Mouse (Mus musculus) thymus, postnatal 10 days (tissue): Measurements from ENCODE around the gene Ly6g6e.

Experiments
- DNase-seq, 2 experiments: peaks; one replicate each; pipeline ENCODE4 v3.0.0; 2021; ENCODE audit warnings: low spot score in 2 of 2

Gene Ly6g6e

DNA sequence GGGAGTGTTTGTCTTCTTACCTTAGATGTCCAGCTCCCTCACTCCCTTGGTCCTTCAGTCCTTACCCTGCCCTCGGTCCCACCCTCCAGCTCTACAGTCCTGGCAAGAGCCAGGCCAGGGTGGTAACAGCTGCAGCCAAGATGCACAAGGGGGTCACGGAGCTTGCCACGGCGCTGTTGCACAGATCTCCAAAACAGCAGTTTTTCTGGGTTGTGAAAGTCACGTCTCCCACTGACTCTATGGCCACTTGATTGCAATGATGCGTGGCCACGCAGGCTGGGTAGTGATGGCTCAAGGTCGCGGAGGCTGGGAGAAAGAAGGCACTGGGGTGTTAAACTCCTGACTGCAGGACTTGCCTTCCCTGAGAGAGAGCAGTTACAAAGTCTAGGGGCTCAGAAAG is 5.2 kb upstream of the Ly6g6e start:
- no peak for DNase-seq

DNA sequence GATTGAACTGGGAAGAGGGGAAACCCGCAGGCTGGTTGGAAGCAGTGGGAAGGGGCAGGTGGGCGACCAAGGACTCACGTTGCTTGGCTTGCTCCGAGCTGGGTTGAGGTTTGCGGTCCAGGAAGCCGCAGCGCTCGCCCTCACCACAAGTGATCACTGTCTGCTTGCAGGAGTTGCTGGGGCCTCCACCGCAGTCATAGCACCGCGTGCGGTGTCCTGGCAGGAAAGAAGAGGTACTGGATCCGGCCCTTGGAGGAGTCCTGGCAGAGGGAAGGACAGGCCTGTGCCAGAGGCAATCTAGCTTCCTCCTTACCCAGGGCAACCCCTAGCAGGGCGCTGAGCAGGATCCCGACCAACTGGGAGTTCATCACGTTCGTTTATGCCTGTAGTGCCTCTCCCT is 2.6 kb upstream of the Ly6g6e start:
- peak; percentile 24 to 37 for DNase-seq

DNA sequence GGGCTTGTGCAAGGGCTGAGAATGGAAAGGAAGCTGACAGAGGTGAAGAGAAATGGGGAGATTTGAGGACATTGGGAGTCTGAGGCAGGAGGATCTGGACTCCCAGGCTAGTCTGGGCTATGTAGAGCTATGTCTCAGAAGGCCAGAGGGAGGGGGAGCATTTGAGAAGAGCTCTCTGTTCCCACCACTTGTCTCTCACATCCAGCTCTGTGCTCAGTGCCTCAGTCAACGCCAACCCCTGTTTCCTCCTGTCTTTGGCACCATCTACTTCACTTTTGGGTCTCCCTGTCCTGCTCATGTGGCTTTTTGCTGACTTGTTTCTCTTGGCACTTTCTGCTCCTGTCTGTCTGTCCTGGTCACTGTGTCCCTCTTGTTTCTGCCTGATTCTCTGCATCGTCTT is 583 bp downstream of the Ly6g6e start:
- no peak for DNase-seq

DNA sequence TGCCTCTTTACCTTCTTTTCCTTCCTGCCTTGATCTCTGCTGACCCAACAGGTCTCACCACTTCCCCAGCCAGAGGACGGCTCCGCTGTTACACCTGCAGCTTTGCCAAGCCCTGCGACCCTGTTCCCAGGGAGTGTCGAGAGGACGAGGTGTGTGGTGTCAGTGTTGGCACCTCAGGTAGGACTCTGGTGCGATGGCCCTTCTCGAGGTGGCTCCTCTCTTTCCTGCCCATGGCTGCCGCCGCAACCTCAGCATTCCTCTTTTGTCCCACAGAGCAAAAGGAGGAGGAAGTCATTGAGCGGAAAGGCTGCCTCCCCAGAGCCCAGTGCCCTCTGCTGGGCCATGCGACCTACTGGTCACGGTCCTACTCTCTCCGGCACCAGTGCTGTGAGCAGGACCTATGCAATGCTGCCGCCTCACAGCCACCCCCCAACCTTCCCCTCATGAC is 1.1 kb downstream of the Ly6g6e start, which contains the start of gene Ly6g6d:
TSS of gene Ly6g6d (minus strand) at position 280 of the 448 bp plus-strand sequence.
- DNase-seq = no peak

DNA sequence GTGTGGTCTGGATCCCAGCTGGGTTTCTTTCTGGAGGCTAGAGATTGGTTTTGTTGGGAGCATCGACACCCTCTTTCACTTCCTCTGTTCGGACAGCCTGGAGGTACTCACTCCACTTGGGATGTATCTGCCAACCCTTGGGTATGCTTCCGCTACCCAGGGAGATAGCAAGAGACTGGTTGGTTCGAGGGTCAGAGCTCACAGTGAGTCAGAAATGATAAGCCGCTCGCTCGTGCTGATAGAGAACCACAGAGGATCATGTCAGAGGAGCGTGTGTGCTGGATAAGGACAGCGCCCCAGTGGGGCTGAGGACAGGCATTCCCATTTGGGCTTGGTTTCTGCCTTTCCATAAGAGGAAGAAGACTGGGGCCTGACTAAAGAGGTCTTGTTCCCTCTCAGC is 3.1 kb downstream of the Ly6g6e start:
- no peak for DNase-seq

DNA sequence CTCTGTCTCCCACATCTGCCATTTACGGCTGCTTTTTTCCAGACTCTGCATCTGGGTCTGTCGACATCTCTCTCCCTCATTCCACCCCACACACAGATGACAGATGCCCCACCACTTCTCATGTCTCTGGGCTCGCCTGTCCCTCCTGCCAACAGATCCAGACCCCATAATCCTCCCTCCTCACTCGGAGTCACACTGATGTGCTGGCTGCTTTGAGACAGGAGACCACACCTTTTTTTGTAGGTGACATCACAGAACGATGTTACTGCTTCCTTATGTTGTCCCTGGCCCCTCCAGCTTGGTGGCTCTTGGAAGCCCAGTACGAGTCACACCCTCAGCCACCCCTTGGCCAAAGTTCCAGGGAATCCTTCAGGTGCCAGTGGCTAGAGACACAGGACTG is 3.5 kb downstream of the Ly6g6e start:
- DNase-seq = no peak

DNA sequence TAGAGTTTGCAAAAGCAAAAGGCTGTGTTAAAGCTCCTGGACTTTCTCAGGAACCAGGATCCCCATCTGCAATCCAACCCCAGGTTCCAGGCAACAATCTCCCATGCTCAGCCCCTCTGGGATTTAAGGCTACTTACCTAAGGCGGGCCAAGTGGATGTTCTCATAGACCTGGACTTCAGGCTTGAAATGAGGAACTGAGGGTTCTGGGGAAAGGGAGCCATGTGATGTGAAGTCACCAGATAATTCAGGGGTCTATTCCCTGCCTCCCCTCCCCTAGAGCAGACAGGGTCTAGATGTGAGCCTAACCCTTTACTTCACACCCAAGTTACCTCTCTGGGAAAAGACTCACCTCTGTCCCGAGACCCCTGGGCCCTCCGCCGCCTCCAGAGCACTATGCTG is 4.0 kb downstream of the Ly6g6e start:
- no peak for DNase-seq

DNA sequence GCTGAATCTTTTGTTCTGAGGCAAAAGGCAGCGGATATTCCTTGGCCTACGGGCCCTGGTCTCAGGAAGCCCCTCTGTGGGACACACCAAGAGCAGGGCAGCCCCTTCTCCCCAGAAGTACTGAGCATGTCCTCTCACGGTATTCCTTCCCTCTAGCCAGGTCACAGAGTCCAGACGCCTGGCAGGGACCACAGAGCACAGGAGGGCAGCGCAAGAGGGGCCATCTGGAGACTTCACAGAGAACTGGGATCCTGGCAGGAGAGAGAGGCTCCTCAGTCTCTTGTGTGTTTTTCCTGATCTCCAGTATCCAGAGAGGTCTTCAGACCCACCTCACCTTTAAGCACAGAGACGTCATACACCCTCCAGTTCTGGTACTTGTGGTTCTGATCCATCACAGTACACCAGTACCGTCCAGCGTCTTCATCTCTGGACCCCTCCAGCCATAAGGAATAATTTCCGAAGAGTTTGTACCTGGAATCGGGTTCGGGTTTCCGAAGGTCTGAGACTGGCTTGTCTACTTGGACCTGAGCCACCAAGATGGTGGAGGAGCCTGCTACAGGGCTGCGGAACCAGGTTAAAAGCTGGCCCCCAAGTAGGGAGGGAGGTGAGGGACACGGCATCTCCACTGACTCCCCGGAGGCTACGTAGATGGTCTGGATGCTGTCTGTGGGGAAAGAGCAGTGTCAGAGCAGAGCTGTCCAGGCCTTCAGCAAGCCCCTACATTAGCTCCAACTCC is 6.3 kb downstream of the Ly6g6e start:
- no peak for DNase-seq

DNA sequence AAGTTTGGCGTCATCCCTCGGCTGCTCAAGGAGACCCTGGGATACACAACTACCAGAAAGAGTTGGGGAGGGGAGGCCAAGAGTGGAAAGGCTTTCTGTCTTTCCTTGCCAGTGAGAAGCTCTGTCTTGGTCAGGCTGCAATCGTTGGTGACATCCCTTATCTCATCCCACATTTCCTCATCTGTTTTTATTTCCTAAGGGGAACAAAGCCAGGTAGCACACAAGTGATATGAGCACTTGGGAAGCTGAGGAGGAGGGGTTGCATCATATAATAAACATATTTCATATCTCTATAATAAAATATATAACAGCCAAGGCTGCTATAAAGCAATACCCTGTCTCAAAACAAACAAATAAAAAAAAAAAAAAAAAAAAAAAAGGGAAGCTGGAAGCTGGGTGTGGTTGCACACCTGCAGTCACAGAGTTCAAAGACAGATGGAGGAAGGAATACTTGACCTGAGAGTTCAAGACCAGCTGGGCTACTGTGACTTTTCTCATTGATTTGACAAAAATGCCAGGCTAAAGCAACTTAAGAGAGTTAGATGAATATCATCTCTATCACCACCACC is 7.3 kb downstream of the Ly6g6e start:
- DNase-seq = no peak

DNA sequence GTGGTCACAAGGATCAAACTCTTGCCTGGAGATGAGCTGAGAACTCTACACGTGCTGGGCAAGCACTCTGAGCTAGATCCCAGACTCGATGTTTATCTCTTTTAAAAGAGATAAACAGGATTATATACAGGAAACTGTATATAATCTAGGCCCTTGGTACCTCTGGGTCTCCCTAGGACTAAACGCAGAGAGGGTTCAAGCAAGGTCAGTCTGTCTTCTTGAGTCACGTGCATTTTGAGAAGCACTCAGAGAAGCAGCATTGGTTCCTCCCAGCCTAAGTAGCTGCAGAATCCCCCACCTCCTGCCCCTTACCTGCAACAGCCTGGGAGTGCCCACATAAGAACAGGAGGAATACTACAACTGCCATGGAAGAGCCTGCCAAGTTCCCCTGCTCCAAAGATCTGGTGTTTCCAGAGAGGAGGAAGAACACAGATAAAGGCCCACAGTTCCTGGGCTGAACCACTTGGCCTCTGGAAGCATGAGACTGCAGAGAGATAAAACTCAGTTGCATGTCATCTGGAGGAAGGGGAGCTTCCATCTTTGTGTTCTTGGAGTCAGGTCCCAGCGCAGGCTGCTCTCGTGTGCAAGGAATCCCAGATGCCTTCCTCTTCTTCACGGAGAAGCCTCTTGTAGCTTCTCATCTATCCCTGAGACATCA is 8.6 kb downstream of the Ly6g6e start, which contains the start of gene Ly6g6f:
TSS of gene Ly6g6f (minus strand) at position 403 of the 658 bp plus-strand sequence.
- no peak for DNase-seq

DNA sequence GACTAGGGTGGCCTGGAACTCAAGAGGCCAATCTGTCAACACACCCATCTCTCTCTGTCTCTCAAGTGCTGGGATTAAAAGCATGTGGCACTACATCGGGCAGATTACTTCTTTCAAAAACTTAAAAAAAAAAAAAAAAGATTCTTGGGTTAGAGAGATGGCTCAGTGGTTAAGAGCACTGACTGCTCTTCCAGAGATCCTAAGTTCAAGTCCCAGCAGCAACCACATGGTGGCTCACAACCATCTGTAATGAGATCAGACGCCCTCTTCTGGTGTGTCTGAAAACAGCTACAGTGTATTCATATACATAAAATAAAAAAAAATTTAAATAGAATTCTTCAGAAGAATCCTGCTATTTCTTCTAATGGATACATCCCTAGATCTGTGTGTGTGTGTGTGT is 11.4 kb downstream of the Ly6g6e start:
- DNase-seq = no peak

DNA sequence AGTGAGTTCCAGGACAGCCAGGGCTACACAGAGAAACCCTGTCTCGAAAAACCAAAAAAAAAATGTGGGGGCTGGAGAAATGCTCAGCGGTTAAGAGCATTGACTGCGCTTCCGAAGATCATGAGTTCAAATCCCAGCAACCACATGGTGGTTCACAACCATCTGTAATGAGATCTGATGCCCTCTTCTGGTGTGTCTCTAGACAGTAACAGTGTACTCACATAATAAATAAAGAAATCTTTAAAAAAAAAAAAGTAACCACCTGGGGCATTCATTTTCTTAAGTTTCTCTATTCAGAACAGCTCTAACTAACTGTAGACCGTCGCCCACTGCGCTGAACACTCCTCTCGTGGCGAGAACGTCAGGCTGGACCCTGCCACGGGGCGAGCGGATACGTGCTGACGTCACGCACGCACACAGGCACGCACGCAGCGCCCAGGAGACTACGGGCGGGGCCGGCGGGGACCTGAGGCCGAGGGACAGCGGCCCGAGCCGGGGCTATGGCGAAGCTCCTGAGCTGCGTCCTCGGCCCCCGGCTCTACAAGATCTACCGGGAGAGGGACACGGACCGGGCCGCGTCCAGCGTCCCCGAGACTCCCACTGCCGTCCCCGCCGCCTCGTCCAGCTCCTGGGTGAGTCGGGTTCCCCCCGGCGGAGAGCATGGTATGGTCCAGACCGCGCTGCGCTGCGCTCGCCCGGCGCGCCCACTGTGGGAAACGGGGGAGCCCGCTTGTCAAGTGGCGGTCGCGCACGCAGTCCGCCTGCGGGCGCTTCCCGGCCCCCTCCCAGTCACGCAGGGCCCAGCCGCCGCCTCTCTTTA is 12.3 kb downstream of the Ly6g6e start, which contains the start of gene Abhd16a:
TSS of gene Abhd16a (plus strand) at position 439 of the 820 bp plus-strand sequence.
- peak; percentile 88 to 94 for DNase-seq

DNA sequence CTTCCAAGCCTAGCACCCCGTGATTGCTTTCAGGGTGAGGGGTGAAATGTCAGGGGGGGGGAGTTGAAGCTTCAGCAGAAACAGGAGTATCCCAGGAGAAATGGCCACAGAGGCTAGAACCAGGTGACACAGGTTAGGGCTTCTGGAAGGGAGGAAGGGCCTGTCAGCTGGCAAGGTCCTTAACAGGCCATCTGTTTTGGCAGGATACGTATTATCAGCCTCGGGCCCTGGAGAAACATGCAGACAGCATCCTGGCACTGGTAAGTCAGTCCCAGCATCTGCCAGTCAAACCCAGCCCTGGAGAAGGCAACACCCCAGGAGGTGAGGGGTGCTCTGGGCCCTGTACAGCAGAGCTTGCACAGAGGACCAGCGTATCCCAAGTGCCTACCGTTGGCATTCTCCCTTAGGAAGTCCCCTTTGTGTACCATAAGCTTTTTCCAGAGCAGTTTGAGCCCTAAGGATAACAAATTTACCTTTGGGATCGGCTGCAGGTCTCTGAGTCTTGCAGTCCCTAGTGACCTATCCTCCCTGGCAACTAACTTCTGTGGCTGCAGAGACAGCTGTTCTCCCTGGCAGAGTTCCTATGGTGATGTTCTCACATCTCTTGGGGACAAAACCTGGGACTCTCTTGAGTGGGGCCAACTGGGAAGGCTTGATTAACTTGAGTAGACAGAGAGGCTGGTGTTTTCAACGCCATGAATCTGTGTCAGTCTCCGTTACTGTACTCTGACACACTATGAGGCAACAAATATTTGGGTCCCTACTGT is 13.6 kb downstream of the Ly6g6e start:
- no peak for DNase-seq

DNA sequence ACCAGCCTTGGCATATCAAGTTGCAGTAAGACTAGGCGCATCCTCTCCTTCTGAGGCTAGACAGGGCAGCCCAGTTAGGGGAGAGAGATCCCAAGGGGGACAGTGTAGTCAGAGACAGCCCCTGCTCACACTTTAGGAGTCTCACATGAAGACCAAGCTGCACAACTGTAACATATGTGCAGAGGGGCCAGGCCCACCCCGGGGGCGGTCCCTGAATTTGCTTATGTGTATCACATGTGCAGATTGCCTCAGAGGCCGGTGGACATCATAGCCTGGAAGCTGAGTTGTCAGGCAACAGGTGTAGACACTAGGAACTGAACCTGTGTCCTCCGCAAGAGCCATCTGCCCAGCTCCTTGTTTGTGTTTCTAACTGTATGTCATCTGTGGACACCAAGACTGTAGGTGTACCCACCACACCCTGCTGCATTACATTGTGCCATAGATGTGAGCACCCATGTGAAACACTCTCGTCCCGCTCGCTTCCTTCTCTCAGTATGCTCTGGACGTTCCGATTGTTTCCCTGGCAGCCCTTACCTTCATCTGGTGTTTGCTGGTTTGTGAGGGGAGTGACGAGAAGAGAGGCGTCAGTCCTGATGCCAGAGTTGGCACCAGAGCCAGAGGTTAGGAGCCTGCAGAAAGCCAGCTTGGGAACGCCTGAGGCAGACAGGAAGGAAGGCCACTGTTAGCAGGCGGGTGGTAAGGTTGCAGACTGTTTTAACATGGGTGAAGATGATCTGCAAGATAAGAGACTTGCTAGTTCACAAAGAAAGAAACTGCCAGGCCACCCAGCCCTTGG is 15.9 kb downstream of the Ly6g6e start:
- DNase-seq = no peak

DNA sequence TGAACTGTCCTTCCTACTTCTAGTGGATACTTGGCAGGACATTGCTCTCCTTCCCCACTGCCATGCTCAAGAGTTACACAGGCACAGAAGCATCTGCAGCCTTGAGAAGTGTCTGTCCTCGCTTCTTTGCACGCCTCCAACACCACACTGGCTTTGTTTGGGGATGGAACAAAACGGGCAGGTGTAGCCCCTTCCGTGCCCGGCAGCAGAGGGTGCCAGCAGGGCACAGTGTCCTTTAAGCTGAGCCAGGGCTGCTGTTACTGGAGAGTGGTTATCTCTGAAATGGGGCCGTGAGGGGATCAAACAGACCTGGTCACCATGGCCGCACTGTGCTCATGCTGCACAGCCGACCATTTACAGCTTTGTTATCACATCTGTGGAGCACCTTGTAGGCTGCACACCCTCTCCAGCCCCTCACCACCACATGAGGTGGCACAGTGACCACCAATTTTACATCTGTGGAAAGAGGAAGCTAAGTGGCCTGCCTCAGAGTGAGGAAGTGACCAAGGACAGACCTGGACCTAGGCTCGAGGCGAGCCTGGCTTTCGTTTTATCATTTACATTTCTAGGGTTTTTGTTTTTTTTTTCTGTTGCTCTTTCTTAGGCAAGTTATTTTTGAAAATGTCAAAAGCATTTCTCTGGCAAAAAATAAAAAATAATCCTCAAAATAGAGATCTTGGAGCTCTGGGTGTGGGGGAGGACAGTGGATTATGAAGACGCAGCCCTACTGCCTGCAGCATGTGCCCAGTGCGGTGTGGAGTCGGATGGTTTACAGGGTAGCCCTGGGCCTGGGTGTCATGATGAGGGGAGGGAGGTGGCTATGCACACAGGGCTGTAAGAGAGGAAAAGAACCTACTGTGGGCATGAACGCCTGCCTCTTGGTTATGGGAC is 18.0 kb downstream of the Ly6g6e start:
- no peak for DNase-seq

DNA sequence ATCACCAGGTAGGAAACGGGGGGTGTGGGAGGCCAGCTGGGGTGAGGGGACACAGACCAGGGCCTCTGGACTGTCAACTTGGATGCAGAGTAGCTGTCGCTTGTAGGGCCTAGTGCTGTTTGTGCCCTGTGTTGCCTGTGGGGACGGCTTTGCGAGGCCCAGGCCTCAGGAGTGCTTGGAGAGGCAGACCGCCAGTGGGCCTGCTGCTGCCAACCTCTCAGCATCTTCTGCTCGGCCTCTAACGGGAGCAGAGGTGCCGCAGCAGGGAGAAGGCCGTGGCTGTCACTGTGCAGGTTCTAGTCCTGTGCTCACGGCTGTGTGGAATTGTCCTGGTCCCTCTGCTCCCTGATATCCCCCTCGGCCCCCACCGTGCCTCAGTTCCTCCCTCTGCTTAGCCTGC is 19.9 kb downstream of the Ly6g6e start:
- DNase-seq = no peak

DNA sequence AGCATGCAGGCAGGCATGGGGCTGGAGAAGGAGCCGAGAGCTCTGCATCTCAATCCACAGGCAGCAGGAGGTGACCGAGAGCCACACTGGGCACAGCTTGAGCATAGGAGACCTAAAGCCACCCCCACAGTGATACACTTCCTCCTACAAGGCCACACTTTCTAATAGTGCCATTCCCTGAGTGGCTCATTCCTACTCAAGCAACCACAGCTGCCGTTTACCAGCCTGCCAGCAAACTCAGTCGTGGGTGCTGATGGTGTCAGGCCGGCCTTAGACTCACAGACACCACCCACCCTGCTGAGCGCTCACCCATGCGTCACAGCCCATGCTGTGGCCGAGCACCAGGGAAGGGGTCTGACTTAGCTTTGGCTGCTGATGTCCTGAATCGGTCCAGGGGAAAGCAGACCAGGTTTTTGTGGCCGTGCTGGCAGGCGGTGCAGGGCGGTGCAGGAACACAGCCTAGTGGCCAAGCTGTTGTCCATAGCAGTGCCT is 20.5 kb downstream of the Ly6g6e start:
- no peak for DNase-seq

DNA sequence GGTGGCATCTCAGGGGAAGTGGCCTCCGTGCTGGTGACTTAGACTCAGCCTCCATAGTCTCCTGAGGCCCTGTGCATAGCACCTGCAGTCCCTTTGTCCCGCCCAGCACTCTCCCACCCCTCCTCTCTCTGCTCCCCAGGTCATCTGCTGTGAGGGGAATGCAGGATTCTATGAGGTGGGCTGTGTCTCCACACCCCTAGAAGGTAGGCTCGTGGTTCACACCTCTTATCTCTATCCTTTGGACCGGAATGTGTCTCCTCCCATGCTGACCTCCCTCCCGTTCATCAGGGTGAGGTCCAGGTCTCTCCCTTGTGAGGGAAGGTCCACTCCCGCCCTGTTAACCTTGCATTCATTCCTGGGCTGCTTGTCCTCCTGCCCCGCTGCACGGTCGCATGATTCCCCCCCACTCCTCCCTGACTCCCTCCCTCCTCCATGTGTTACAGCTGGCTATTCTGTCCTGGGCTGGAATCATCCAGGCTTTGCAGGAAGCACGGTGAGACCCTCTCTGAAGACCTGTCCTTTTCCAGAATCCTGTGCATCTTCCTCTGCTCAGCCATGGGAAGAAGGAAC is 23.6 kb downstream of the Ly6g6e start:
- no peak for DNase-seq

DNA sequence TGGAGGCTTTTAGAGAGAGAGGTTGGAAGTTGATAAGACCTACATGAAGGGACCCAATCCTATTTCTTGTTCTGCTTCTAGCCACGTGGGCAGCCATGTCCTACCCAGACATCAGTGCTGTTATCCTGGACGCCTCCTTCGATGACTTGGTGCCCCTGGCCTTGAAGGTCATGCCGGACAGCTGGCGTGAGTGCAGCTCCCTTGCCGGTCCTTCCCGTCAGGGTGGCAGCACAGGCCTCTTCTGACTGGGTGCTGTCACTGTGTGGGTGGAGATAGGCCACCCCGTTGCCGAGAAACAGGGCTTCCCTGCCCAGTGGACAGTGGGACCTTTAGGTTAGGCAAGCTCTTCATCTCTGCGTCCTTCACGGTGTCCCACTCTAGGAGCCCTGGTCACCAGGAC is 24.5 kb downstream of the Ly6g6e start:
- DNase-seq = no peak
